Mouse (Mus musculus): Measurements from ENCODE around the gene Mul1. TPM values are rescaled to one million over a fixed set of nuclear protein-coding genes. Genes with fewer than 3 reads are reported as not detected.

Gene Mul1
- 12.2 TPM for polyA plus RNA-seq (2017; shearing (Covaris generic))

DNA sequence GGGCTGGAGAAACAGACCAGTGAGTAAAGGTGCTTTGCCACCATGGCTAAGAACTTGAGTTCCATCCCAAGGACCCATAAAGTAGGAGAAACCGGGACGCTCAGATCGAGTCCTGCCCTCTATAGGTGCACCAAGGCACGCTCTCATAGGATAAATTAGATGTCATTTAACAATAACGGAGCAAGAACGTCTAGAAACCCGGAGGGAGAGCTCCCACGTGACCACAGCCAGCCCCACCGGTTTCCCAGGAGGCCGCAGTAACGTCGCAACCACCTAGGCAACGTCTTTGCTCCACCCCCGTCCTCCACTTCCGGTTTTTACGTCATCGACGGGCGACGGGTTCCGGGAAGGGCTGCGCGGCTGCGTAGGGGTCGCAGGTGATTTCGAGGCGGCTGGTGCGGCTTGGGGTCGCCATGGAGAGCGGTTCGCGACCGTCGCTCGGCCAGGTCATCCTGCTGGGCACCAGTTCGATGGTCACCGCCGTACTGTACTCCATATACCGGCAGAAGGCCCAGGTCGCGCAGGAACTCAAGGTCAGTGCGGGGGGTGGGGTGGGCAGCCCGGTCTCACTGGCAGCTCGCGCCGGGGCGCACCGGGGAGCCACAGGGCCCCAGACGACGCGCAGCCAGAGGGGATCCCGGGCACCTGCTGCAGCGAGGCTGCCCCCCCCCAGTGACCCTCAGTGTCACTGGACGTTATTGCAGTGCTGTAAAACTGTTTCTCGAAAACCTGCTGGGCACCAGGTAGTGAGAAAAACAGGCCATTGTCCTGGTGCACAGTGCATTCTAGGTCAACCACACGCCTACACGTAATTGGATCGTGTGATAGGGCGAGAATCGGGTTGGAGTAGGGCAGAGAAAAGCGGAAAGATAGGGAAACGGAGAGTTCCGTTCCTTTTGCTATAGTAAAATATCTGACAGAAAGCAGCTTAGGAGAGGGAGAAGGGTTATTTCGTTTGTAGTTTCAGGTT lies at the start of gene Mul1:
TSS of gene Mul1 (plus strand) at position 325 of the 970 bp plus-strand sequence.

DNA sequence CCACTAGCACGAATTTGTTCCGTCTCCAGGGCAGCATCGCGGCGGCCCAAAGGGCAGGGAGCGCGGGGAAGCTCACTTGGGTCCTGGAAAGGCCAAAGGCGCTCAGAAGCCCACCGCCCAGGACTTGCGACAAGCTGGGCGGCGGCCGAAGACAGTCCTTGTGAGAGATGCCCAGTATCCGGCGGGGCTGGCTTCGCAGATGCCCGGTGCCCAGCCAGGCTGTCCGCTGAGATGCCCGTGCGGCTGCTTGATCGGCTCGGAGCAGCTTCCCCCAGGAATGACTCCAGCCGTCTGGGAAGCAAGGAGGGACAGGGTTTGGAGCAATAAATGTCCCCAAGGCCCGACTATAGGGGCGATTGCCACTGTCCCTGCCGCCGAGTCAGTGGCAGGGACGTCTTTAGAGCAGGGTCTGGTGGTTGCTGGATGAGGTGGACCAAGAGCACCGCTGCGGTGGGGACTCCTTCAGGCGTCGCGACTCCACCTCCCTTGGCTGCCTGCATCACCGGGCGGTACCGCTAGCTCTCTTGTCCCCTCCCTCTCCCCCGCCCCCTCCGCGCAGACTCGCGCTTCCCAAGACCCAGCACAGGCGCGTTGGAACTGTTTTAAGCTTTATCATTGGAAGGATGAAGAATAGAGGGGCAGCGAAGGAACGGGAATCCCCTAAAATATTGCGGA lies 38.4 kb upstream of the Mul1 start, which contains the start of gene Fam43b:
TSS of gene Fam43b (minus strand) at position 558 of the 675 bp plus-strand sequence.

DNA sequence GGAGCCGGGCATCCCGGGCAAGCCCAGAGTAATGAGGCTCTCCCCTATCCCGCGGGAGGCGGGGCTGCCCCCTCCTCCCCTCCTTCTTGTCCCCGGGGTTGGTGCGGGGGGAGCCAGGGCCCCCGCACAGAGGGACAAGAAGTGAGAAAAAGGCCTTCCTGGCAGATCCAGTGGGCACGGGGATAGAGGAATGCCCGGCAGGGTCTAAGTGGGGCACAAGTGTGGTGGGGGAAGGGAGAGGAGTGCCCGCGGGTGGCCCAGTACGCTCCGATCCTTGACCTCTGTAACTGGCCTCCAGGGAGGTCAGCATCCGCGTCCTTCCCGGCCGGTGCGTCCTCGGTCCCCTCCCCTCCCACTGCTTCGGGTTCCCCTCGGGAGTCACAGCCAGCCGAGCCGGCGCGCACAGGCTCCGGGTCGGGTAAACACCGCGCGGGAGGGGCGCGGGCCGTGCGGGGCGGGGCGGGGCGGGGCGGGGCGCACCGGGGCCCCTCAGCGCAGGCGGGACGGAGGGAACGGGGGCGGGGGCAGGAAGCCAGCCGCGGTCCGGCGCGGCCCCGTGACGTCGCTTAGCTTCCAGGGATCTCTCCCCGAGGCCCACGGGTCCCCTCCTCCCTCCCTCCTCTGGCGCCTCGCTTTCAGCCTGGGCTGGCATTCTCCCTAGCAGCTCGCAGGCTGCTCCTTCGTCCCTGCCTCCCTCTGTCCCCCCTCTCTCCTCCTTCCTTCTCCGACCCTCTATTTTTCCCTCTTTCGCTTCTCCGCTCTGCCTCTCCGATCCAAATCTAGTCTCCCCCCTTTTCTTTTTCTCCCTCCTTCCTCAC lies 19.5 kb downstream of the Mul1 start, which contains the start of gene Camk2n1:
TSS of gene Camk2n1 (plus strand) at position 562 of the 818 bp plus-strand sequence.

Other genes with a start within 250 kb of the Mul1 start
- 210 TPM for gene Hp1bp3, start 218.4 kb upstream of the Mul1 start, polyA plus RNA-seq (2017; shearing (Covaris generic))
- 0.12 TPM for gene Sh2d5, start 184.3 kb upstream of the Mul1 start, polyA plus RNA-seq (2017; shearing (Covaris generic))
- gene Kif17, start 184.2 kb upstream of the Mul1 start, polyA plus RNA-seq (2017; shearing (Covaris generic)) = not detected
- 113 TPM for gene Ddost, start 129.9 kb upstream of the Mul1 start, polyA plus RNA-seq (2017; shearing (Covaris generic))
- 191 TPM for gene Pink1, start 108.4 kb upstream of the Mul1 start, polyA plus RNA-seq (2017; shearing (Covaris generic))
- gene Cda, start 66.7 kb upstream of the Mul1 start, polyA plus RNA-seq (2017; shearing (Covaris generic)) = not detected
- gene Fam43b, start 38.1 kb upstream of the Mul1 start, polyA plus RNA-seq (2017; shearing (Covaris generic)) = not detected
- gene Camk2n1, start 19.6 kb downstream of the Mul1 start, polyA plus RNA-seq (2017; shearing (Covaris generic)) = 0.30 TPM
- not detected for gene Vwa5b1, start 201.2 kb downstream of the Mul1 start, polyA plus RNA-seq (2017; shearing (Covaris generic))